Mouse (Mus musculus) midbrain, embryonic 16.5 days (tissue): ENCODE data around the gene Spint4. TPM values are rescaled to one million over a fixed set of nuclear protein-coding genes. Genes with fewer than 3 reads are reported as not detected.

Experiments used
- ATAC-seq: fragments of 200-750 bp; cut with Nextera tagmentation; 2 replicates; pipeline ENCODE4 v1.8.0; 2017; ENCODE audit warnings: moderate TSS enrichment
- H3K27ac ChIP-seq: fragments of 300-500 bp; sonication (generic); 2 replicates; pipeline ENCODE4 v1.5.1; 2014; ENCODE audit warnings: mild to moderate bottlenecking, low read length, mixed read lengths
- H3K27me3 ChIP-seq: fragments of 300-500 bp; sonication (generic); 2 replicates; pipeline ENCODE4 v1.6.1; 2014; ENCODE audit warnings: low read depth, low read length, mixed read lengths; ENCODE audit not compliant: control insufficient read depth, insufficient read depth
- H3K36me3 ChIP-seq: fragments of 300-500 bp; sonication (generic); 2 replicates; pipeline ENCODE4 v1.6.1; 2014; ENCODE audit warnings: mild to moderate bottlenecking, low read length, moderate library complexity, mixed read lengths; ENCODE audit not compliant: control insufficient read depth, insufficient read depth
- H3K4me1 ChIP-seq: fragments of 300-500 bp; sonication (generic); 2 replicates; pipeline ENCODE4 v1.6.1; 2014; ENCODE audit warnings: mild to moderate bottlenecking, low read length, mixed read lengths; ENCODE audit not compliant: control insufficient read depth, insufficient read depth
- H3K4me2 ChIP-seq: fragments of 300-500 bp; sonication (generic); 2 replicates; pipeline ENCODE4 v1.6.1; 2014; ENCODE audit warnings: mild to moderate bottlenecking, low read length, mixed read lengths
- H3K4me3 ChIP-seq: fragments of 300-500 bp; sonication (generic); 2 replicates; pipeline ENCODE4 v1.5.1; 2014; ENCODE audit warnings: low read depth, mild to moderate bottlenecking, low read length, moderate library complexity, mixed read lengths
- H3K9ac ChIP-seq: fragments of 300-500 bp; sonication (generic); 2 replicates; pipeline ENCODE4 v1.6.1; 2014; ENCODE audit warnings: low read depth, low read length, mixed read lengths
- H3K9me3 ChIP-seq: fragments of 300-500 bp; sonication (generic); replicated peaks from 2 replicates; pipeline ENCODE4 v1.6.1; 2014; ENCODE audit warnings: mild to moderate bottlenecking, low read length, mixed read lengths; ENCODE audit not compliant: control insufficient read depth, poor library complexity, severe bottlenecking
- WGBS: fragments of 180-500 bp; shearing (Covaris S2); extraction: QIAGEN DNeasy Blood & Tissue Kit; methylation state at CpG from one replicate; pipeline ENCODE4 v1.1.7; 2014; 5-methylcytosine and 5-hydroxymethylcytosine counted together
- polyA plus RNA-seq: library from polyadenylated mRNA; unstranded; fragments of >200 nt; fragmentation: Nextera tagmentation; extraction: Ambion mirVana; gene quantifications from 2 replicates; pipeline ENCODE4 v1.2.1, GENCODE M21; 2015

The Spint4 gene
- polyA plus RNA-seq, 1 experiment from 2014 or later: not detected

DNA sequence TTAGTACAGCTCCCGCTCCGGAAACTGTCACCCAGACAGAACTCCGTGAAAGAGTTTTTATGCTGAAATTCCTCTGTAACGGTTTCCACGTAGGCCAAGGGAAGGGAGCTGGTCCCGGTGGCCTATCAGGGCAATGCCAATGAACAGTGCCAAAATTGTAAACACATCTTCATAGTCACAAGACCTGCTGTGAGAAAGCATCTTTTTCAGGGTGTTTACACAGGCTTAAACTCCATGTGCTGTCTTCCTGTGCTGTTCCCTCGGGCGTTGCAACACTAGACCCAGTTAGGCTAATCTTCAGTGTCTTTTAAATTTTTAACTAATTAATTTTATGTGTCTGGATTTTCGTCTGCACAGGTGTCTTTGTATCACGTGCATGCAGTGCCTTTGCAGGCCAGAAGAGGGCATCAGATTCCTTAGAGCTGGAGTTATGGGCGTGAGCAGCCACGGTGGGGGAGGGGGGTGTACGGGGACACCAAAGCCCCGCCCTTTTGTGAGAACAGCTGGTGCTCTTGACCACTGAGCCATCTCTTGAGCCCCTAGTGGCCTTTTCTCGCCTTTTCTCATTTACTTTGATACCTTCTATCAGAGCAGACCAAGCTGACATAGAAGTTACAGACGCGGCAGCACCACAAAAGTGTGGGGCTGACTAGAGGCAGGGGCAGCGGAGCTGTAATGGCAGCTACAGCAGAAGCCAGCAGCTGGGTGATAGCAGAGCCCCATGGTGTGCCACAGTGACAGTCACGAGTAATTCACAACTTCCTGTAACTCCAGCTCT lies 19.3 kb upstream of the Spint4 start:
- H3K36me3 ChIP-seq: no peaks in the 10 kb centered on the region
- H3K4me1 ChIP-seq: peaks cover 6% of the 10 kb centered on the region; the same call in 1 of the 2 replicates
- 23% methylated on average over 19 of the region's 19 CpGs for WGBS
- H3K27ac ChIP-seq: no peak overlapping the region
- no peaks in the 10 kb centered on the region for H3K9me3 ChIP-seq
- no peak overlapping the region for H3K9ac ChIP-seq
- no peaks in the 10 kb centered on the region for H3K27me3 ChIP-seq
- H3K4me3 ChIP-seq: peak overlapping the region; percentile 25
- peak; percentile 78 for ATAC-seq
- peak overlapping the region; percentile 44 for H3K4me2 ChIP-seq

DNA sequence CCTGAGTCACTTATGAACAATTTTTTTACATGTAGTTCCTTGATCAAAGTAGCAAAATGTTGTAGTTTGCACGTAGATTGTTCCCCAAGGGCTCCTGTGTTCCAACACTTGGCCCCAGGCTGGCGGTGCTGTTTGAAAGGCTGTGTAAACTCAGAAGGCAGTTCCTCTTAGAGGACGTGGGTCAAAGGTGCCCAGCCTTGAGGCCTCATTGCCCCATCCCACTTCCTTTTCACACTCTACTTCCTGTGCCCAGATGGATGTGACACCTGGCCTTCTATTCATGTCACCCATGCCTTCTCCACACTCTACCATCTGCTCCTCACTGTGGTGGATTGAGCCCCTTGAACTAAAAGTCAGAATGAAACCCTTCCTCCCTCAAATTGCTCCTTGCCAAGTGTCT lies 18.4 kb upstream of the Spint4 start:
- Histone ChIP-seq H3K9me3 (no peaks in the 10 kb centered on the region), H3K4me1 (peaks cover 6% of the 10 kb centered on the region; the same call in 1 of the 2 replicates), H3K27me3 (no peaks in the 10 kb centered on the region), H3K4me2 (no peak overlapping the region), H3K36me3 (no peaks in the 10 kb centered on the region), H3K4me3 (no peak overlapping the region), H3K27ac (no peak overlapping the region), H3K9ac (no peak overlapping the region)
- no peak for ATAC-seq
- 69% methylated on average over 3 of the region's 3 CpGs for WGBS

DNA sequence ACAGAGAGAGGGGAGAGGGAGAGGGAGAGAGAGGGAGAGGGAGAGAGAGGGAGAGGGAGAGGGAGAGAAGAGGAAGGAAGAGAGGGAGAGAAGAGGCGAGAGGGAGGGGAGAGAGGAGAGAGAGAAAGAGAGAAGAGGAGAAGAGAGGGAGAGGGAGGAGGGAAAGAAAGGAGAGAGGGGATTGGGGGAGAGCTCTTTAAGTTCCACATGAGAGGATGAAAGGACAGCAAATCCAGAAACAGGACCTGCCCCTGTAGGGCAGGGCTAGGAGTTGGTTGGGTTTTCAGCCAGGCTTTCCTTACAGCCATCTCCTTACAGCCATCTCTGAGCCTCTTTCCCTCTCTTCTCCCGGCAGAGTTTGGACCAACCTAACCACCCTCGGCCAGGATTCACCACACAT lies 13.5 kb upstream of the Spint4 start, which contains the start of gene Wfdc13:
Gene Wfdc13 (plus strand): TSS at position 301 of the 400 bp plus-strand sequence.
- WGBS: 70% methylated on average over 3 of the region's 3 CpGs
- no peak for ATAC-seq
- H3K4me1 ChIP-seq: no peaks in the 10 kb centered on the region
- H3K36me3 ChIP-seq: no peaks in the 10 kb centered on the region
- H3K9me3 ChIP-seq: no peaks in the 10 kb centered on the region
- no peak within 1 kb of the TSS for H3K9ac ChIP-seq
- H3K27ac ChIP-seq: no peak within 1 kb of the TSS
- no peaks in the 10 kb centered on the region for H3K27me3 ChIP-seq
- no peak within 1 kb of the TSS for H3K4me3 ChIP-seq
- H3K4me2 ChIP-seq: no peak within 1 kb of the TSS

DNA sequence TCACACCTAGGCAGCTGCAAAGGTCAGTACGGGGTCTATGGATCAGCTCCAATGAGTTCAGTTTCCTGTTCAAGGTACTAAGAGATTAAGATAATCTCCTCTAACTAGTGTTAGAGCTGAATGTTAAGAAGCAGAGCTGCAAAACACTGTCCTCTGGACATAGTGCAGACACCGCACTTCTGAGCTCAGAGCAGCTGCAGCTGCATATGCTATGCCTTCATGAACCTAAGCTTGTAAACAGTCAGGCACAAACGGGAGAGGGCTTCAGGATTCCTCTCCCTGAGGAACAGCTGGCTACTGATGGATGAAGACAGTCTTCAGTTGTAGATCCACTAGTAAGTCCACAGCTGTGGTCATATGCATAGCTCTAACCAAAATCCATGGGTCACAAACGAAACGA lies 2.7 kb downstream of the Spint4 start:
- 82% methylated on average over 5 of the region's 5 CpGs for WGBS
- no peaks in the 10 kb centered on the region for H3K9me3 ChIP-seq
- H3K4me3 ChIP-seq: no peak overlapping the region
- ATAC-seq: no peak
- H3K4me2 ChIP-seq: no peak overlapping the region
- H3K4me1 ChIP-seq: no peaks in the 10 kb centered on the region
- no peaks in the 10 kb centered on the region for H3K36me3 ChIP-seq
- no peak overlapping the region for H3K9ac ChIP-seq
- no peak overlapping the region for H3K27ac ChIP-seq
- no peaks in the 10 kb centered on the region for H3K27me3 ChIP-seq

DNA sequence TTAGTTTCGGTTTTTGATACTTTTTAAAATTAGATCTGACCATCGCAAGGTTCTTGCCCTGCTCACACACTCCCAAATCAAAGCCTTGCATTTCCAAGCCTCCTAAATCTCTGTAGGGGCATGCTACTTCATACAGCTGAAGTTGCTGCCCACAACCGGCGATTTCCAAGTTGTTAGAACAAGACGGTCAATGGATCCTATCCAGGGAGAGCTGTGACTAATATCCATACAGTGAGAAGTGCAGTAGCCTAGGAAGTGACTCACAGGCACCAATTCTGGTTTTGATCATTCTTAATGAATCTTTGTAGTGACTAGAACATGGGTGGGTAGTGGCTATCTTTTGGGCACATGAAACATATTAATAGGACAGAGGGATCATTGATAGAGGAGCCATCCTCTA lies 3.5 kb downstream of the Spint4 start:
- WGBS: 94% methylated on average over 5 of the region's 5 CpGs
- H3K4me1 ChIP-seq: no peaks in the 10 kb centered on the region
- H3K4me3 ChIP-seq: no peak overlapping the region
- H3K27me3 ChIP-seq: no peaks in the 10 kb centered on the region
- no peak overlapping the region for H3K4me2 ChIP-seq
- no peak for ATAC-seq
- no peak overlapping the region for H3K27ac ChIP-seq
- H3K36me3 ChIP-seq: no peaks in the 10 kb centered on the region
- no peaks in the 10 kb centered on the region for H3K9me3 ChIP-seq
- H3K9ac ChIP-seq: no peak overlapping the region

DNA sequence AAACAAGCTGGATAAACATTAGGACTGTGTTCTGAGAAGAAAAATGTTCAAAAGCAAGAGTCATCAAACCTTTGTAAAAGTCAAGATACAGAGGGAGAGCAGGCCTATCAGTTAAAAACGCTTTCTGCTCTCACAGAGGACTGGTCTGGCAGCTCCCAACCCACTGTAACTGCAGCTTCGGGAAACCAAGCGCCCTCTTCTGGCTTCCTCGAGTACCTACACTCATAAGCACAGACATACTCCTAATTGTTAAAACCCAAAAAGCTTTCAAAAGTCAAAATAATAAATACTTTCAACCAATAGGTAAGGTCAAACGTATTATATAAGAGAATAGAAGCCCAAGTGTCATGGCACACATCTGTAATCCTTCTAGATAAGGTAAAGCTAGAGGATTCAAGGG lies 5.9 kb downstream of the Spint4 start:
- H3K9me3 ChIP-seq: no peaks in the 10 kb centered on the region
- 81% methylated on average over 5 of the region's 5 CpGs for WGBS
- no peak overlapping the region for H3K4me3 ChIP-seq
- no peaks in the 10 kb centered on the region for H3K36me3 ChIP-seq
- no peak overlapping the region for H3K27ac ChIP-seq
- H3K9ac ChIP-seq: no peak overlapping the region
- no peaks in the 10 kb centered on the region for H3K27me3 ChIP-seq
- ATAC-seq: no peak
- H3K4me2 ChIP-seq: no peak overlapping the region
- no peaks in the 10 kb centered on the region for H3K4me1 ChIP-seq

DNA sequence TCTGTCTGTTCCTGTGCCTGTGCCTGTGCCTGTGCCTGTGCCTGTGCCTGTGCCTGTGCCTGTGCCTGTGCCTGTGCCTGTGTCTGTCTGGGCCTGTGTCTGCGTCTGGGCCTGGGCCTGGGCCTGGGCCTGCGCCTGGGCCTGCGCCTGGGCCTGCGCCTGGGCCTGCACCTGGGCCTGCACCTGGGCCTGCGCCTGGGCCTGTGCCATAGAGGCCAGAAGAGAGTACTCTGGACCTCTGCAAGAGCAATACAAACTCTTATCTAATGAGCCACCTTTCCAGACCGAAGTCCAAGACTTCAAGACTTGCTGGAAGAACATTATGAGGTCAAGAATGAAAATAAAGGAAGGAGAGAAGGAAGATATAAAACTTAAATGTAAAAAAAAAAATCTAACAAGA lies 7.0 kb downstream of the Spint4 start:
- Histone ChIP-seq H3K27ac (no peak overlapping the region), H3K9me3 (no peaks in the 10 kb centered on the region), H3K9ac (no peak overlapping the region), H3K4me3 (no peak overlapping the region), H3K4me2 (no peak overlapping the region), H3K27me3 (no peaks in the 10 kb centered on the region), H3K4me1 (no peaks in the 10 kb centered on the region), H3K36me3 (no peaks in the 10 kb centered on the region)
- no peak for ATAC-seq
- 91% methylated on average over 6 of the region's 6 CpGs for WGBS

DNA sequence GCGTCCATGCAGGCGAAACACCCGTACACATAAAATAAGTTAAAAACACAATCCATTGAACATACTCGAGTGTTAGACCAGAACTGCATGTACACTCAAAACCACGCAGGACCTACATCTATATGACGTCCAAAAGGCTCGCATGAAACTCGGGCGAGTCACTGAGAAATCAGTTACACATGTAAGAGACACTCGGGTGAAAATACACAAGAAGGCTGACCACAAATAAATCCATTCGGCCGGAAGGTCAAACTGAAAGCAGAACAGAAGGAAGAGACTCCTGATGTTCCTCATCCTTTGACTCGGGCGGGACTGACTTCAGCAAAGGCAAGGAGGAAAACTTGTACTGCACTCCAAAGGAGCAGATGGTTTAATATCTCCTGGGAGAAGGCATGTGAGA lies 7.7 kb downstream of the Spint4 start:
- Histone ChIP-seq H3K4me2 (no peak overlapping the region), H3K4me1 (no peaks in the 10 kb centered on the region), H3K27me3 (no peaks in the 10 kb centered on the region), H3K36me3 (no peaks in the 10 kb centered on the region), H3K4me3 (no peak overlapping the region), H3K27ac (no peak overlapping the region), H3K9me3 (no peaks in the 10 kb centered on the region), H3K9ac (no peak overlapping the region)
- WGBS: 92% methylated on average over 14 of the region's 14 CpGs
- no peak for ATAC-seq

DNA sequence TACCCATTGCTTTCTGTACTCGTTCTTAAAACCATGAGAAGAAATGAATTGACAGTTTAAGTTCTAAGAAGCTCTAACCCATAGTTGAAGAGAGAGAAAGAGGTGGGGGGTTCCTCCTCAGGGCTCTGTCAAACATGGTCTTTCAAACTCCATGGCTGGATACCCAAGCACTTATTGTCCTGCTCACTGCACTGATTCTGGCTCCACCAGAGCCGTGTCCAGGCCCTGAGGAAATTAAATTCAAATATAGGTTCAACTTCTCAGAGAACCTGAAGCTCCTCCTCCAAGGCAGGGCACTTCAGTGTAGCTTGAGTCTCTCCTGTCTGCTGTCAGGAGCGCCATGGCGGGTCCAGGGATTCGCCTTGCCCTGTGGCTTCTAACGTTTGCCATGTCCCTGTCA lies 16.7 kb downstream of the Spint4 start, which contains the start of gene Spint5:
Gene Spint5 (plus strand): TSS at position 301 of the 400 bp plus-strand sequence.
- Histone ChIP-seq H3K36me3 (no peaks in the 10 kb centered on the region), H3K27me3 (no peaks in the 10 kb centered on the region), H3K9ac (no peak within 1 kb of the TSS), H3K4me1 (no peaks in the 10 kb centered on the region), H3K4me2 (no peak within 1 kb of the TSS), H3K9me3 (no peaks in the 10 kb centered on the region), H3K4me3 (no peak within 1 kb of the TSS), H3K27ac (no peak within 1 kb of the TSS)
- no peak for ATAC-seq
- WGBS: 84% methylated on average over 6 of the region's 6 CpGs
